Mouse (Mus musculus) erythroblast, adult 5-6 weeks (primary cell): ENCODE measurements around the gene Fmn2. TPM values are rescaled to one million over a fixed set of nuclear protein-coding genes. Genes with fewer than 3 reads are reported as not detected.
A peak's percentile ranks its signal among the peaks of the same experiment; 100 is the strongest.

Experiments
- ATAC-seq: replicated peaks from 2 replicates; pipeline ENCODE4 v1.8.0; 2016; ENCODE audit warnings: moderate number of reproducible peaks, mild to moderate bottlenecking, moderate TSS enrichment, inconsistent platforms; ENCODE audit not compliant: poor library complexity, low FRiP score, severe bottlenecking
- total RNA-seq, 2 experiments: library from RNA; stranded (forward) in 1 of 2; stranded (reverse) in 1 of 2; fragments of 150-400 nt in 1 of 2; fragments of 200-764, 138-1000 nt in 1 of 2; gene quantifications; 2 replicates each; pipeline versions ENCODE4 v1.2.3 to v1.2.4; 2015 to 2017; ENCODE audit warnings: low replicate concordance in 2 of 2

Fmn2 gene
- total RNA-seq, 2 experiments from 2014 or later: 0.09 TPM; not detected in 1

DNA sequence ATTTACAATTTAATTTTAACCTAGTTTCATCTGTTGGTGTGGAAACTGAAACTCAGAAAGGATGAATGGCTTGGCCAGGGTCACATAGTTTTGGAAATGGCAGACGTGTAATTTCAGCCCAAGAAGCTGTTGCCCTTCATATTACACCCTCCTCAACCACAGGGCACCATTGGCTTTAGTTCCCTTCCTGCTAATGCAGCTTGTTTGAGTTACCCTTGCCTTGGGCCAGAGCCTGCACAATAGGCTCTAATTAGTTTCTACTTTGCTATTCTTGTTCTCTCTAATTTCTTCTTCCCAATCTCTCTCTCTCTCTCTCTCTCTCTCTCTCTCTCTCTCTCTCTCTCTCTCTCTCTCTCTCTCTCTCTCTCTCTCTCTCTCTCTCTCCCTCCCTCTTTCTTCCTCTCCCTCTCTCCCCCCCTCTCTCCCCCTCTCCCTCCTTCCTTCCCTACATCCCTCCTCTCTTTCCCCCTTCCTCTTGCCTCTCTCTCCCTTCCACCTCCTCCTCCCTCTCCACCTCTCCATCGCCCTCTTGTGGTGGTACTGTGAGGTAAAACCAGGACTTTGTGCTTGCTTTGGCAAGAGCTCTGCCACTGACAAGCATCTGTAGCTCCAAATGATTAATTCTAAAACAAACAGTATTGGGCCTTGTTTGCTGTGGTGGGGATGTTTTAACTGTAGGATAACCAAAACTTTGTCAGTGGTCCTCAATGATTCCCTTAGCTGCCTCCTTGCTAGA, 51.8 kb downstream of the Fmn2 start:
- no peak for ATAC-seq

DNA sequence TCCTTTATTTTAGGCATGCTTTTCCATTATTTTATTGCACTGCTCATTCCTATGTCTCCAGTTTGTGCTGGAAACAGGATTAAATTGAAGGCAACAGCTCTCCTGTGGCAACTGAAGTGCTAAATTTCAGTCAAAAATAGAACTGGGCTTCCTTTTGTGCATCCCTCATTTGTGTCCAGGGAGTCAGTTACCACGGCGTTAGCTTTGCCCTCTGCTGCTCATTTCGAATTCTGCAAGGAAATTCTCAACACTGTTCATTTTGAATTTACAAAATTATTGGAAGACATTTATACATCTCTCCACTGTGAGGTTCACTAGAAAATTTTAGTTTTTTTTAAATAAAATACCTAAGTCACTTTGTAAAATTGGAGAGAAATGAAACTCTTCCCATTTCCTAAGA, 53.8 kb downstream of the Fmn2 start:
- ATAC-seq: no peak

DNA sequence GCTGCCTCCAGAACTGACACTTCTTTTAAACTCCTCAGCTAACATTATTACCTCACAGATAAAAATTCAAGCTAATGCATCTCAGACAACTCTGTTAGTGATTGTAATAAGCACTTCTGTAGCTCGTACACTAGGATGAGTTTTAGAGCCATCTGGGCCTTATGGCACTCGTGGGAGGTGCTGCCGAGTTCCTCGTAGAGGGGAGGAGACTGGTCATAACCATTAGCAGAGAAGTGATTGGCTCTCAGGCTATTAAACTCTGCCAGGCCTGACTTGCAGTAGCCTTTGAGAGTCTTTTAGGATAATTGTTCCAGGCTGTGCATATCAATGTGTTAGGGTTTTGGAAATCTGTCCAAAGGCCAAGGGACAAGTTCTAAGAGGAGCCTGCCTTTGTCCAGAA, 55.6 kb downstream of the Fmn2 start:
- no peak for ATAC-seq

GRCm38 (mm10) chr1:174557841-174558240, 56.2 kb downstream of the Fmn2 start:
- ATAC-seq: no peak

DNA sequence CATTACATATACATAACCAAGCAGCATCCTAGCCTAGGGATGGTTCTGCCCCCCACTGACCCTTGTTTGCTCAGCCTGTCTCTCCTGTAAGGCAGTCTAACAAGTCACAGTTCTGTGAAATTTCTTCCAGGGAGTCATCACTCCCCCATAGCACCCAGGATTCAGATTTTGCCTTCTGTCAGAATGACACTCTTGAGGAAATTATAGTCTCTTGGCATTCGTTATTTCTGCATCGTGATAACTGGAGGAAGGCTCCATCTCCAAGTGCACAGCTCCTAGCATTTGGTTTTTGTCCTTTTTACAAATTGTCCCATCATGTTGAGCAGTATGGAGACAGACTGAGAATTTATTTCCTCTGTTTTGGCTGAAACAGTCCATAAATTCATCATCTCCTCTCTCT, 56.9 kb downstream of the Fmn2 start:
- ATAC-seq: no peak

GRCm38 (mm10) chr1:174564561-174564960, 62.9 kb downstream of the Fmn2 start:
- ATAC-seq: no peak

DNA sequence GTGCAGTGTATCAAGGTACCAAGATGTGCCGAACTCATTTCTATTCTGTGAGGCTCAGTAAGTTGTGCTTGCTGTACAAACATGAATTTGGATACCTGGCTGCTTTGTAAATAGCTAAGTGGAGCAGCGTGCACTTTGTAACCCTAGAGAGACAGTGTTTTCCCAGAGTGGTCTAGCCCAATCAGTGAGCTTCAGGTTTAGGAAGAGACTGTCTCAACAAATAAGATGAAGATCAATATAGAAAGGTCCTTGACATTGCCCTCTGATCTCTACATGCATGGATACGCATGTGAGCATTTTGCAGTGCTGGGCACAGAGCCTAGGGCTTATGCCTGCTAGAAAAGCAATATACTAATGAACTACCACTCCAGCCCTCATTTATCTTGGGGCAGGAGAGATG, 67.0 kb downstream of the Fmn2 start:
- ATAC-seq: no peak

GRCm38 (mm10) chr1:174592420-174592980, 90.9 kb downstream of the Fmn2 start:
- no peak for ATAC-seq

- ATAC-seq: peak; percentile 65; the same call in 1 of the 2 replicates
These were observed 93.4 kb downstream of the Fmn2 start for GRCm38 (mm10) chr1:174594989-174595388.

DNA sequence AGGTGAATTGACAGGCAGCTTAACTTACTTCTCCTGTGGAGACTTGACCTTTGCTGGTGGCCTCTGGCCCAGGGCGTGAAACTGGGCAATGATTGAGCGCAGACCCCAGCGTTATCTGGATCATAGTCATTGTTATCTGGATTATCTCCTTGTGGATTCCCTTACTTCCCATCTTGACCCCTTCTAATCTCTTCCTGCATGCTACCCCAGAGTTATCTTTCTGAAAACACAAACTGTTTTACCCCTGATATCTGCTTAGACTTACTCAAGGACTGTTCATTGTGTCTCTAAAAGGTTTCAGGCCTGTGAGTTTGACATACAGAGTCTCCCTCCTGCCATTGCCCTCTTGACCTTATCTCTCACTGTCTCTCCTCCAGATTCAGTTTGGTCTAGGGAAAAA, 95.9 kb downstream of the Fmn2 start:
- ATAC-seq: no peak

DNA sequence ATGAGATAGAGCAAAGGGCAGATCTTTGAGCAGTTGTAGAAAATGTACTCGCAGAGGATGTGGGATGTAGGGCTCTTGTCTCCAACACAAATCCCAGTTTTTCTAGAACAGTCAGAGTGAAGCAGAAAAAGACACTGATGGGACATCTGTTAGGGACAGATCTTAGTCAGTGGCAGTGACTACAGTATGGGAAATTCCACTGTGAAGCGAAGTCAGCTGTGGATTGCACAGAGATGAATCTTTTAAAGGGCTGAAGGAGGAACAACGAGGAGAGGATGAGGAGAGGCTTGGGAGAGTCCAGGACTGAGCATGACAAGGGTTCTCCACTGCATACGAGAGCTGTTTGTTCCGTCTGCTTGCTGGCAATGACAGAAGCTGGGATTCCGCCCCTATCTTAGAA, 96.6 kb downstream of the Fmn2 start:
- ATAC-seq: no peak

DNA sequence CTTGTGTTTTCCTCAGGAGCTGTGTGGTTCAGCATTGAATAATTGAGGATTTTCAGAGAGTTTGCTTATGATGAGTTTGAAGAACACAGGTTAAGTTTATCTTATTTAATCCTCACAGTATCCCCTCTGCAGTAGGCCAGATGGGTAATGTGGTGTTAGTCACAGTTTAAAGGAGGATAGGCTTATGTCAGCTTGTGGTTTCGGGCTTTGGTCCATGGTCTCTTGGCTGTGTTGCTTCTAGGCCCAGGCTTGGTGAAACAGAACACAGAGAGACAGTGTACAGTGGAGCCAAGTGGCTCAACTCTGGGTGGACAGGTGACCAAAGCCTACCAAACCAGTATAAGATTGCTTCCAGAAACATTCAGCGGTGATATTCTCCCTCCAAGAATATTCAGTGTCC, 98.4 kb downstream of the Fmn2 start:
- ATAC-seq: no peak

DNA sequence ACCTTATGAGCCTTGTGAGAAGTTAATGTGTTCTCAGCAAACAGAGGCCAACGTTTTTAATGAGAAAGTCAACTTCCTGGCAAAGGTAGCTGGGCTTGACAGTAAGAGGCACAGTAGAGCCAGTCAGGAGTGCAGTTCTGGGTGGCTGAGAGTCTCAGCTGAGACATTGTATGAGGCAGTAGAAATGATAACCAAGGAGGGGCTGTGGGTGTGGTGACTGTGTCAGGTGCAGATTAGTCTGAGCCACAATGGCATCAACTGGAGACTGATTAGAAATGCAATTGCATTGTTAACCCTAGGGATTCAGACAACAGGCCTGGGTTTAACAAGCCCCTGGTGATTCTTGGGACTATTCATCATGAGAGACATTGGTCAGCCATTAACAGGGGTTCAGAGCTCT, 99.0 kb downstream of the Fmn2 start:
- ATAC-seq: no peak

- ATAC-seq: no peak
These were observed 115.7 kb downstream of the Fmn2 start for GRCm38 (mm10) chr1:174617368-174617767.

DNA sequence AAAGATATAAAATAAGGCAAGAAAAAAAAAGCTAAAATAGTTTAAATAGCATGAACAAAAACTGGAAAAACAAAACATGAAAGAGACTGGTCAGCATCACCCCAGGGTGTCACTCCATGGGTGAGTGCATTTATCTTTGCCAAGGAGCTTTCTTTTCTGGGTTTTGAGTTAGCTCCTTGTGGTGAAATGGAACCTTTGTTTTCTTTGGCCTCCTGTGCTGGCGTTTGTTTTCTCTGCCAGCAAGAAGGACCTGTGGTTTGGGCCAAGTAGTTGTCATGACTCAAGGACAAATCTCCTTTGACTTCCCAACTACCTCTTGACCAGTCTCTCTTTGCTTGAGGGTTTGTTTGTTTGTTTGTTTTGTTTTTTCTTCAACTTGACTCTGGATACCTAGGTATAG, 119.9 kb downstream of the Fmn2 start:
- ATAC-seq: no peak

GRCm38 (mm10) chr1:174623054-174623453, 121.4 kb downstream of the Fmn2 start:
- no peak for ATAC-seq

DNA sequence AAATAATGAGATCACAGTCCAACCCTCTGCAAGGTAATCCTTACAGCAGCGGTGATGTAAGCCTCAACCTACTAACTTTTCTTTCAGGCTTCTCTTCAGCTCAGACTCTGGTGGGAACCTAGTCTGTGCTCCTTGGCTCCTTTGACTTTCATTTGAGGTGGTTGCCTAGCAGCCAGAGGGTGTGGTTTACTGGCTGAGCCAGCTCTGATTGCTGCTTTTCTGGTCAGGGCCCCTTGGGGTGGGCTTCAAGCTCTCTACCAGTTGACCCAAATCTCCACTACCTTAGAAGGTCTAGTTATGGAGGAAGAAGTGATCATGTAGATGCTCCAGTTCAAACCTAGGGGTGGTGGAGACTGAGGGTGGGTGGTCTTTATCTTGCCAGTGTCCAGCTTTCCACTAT, 128.4 kb downstream of the Fmn2 start:
- ATAC-seq: no peak

GRCm38 (mm10) chr1:174636291-174636690, 134.7 kb downstream of the Fmn2 start:
- ATAC-seq: no peak

DNA sequence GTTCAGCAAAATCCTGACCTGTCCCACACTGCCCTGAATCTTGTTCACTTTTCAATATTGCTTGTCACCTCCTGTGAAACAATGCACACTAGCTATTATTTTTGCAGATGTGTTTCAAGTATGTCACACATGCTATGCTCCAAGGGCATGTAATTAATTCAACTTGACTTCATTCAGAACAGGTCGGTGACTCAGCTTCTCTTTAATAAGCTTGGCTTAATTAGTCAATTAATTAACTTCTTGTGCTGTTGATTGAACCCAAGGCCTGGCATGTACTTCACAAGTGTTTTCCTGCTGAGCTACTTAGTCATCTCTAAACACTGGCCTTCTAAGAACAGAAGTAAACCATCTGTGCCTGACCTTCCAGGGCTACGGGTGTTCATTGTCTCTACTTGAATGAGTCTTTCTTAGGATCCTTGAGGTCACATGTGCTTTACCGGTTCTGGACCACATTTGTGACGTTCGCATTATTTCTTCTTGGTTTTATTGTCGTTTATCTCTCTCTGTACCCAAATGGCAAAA, 136.0 kb downstream of the Fmn2 start:
- ATAC-seq: no peak

DNA sequence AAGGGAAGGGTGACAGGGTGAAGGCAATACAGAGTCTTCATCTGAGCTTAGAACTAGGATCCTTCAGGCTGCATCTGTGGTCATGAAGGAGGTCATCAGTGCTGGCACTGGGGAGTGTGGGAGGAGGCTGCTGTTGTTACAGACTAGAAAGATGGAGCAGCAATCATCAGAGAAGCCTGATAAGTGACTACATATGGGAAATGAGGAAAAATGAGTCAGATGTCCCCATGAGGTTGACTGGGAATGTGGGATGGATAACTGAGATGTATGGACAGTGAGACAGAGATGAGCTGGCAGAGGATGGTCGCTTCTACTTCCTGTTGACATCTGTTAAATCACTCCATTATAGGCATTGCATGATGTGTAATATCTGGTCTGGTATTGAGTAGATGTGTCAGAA, 139.3 kb downstream of the Fmn2 start:
- ATAC-seq: no peak

DNA sequence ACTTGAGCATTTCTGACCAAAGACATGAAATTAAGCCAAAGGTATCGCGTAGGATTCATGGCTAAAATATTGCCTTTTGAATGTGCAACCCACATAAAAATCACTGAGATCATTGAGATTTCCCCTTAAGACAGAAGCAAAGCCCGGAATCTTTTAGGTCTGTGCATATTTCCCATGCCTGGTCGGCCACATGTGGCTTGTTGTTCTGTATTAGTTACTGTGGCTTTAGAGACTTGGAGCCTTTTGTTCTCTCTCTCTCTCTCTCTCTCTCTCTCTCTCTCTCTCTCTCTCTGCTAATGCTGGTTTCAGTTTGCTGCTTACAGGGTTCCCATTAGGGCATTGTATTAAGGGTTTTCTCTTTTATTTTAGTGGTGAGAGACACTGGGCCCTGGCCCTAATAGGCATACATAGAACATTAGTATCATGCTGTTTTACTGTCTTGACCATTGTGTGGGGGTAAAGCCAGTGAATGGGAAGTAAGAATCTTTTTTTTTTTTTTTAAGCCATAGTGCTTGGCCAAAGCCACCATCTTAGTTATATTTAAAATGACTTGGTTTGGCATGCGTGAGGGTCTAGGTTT, 141.9 kb downstream of the Fmn2 start:
- ATAC-seq: no peak
